Mouse (Mus musculus) hindbrain, embryonic 14.5 days (tissue): ENCODE results near the gene Gm21904. TPM values are rescaled to one million over a fixed set of nuclear protein-coding genes. Genes with fewer than 3 reads are reported as not detected.
"Not testable (repeated sequence)": the region's sequence is repeated elsewhere in the genome, so short reads cannot be mapped to it uniquely, and the experiment has no call there.

Experiments used
- ATAC-seq: fragments of 200-750 bp; cut with Nextera tagmentation; 2 replicates; pipeline ENCODE4 v1.8.0; 2017; ENCODE audit warnings: moderate number of reproducible peaks, mild to moderate bottlenecking, moderate TSS enrichment, moderate library complexity; ENCODE audit not compliant: low FRiP score
- DNase-seq: peaks from one replicate; pipeline ENCODE4 v3.0.0-alpha.2; 2015; ENCODE audit warnings: low spot score
- H3K27ac ChIP-seq: fragments of 300-500 bp; sonication (generic); 2 replicates; pipeline ENCODE4 v1.5.1; 2014; ENCODE audit warnings: mild to moderate bottlenecking, moderate library complexity
- H3K27me3 ChIP-seq: fragments of 300-500 bp; sonication (generic); 2 replicates; pipeline ENCODE4 v1.6.1; 2014; ENCODE audit warnings: mild to moderate bottlenecking, low read length, mixed read lengths; ENCODE audit not compliant: control insufficient read depth, insufficient read depth
- H3K36me3 ChIP-seq: fragments of 300-500 bp; sonication (generic); replicated peaks from 2 replicates; pipeline ENCODE4 v1.6.1; 2014; ENCODE audit not compliant: control insufficient read depth, insufficient read depth
- H3K4me1 ChIP-seq: fragments of 300-500 bp; sonication (generic); replicated peaks from 2 replicates; pipeline ENCODE4 v1.6.1; 2014; ENCODE audit warnings: antibody characterized with exemption, low read length, mixed read lengths; ENCODE audit not compliant: control insufficient read depth, insufficient read depth
- H3K4me2 ChIP-seq: fragments of 300-500 bp; sonication (generic); replicated peaks from 2 replicates; pipeline ENCODE4 v1.6.1; 2014; ENCODE audit warnings: mild to moderate bottlenecking, moderate library complexity
- H3K4me3 ChIP-seq: fragments of 300-500 bp; sonication (generic); replicated peaks from 2 replicates; pipeline ENCODE4 v1.5.1; 2014; ENCODE audit warnings: mild to moderate bottlenecking, low read length
- H3K9ac ChIP-seq: fragments of 300-500 bp; sonication (generic); 2 replicates; pipeline ENCODE4 v1.6.1; 2014
- H3K9me3 ChIP-seq: fragments of 300-500 bp; sonication (generic); 2 replicates; pipeline ENCODE4 v1.6.1; 2016; ENCODE audit warnings: low read length; ENCODE audit not compliant: control insufficient read depth
- WGBS: fragments of 180-500 bp; shearing (Covaris S2); extraction: QIAGEN DNeasy Blood & Tissue Kit; methylation state at CpG from one replicate; pipeline ENCODE4 v1.1.7; 2014; 5-methylcytosine and 5-hydroxymethylcytosine counted together
- polyA plus RNA-seq: library from polyadenylated mRNA; unstranded; fragments of >200 nt; fragmentation: Nextera tagmentation; extraction: Ambion mirVana; gene quantifications from 2 replicates; pipeline ENCODE4 v1.2.1, GENCODE M21; 2014

The Gm21904 gene
- not detected in 2 replicates for polyA plus RNA-seq

- not testable (repeated sequence) for DNase-seq, H3K9me3 ChIP-seq, H3K4me3 ChIP-seq, H3K9ac ChIP-seq, H3K4me1 ChIP-seq, H3K27ac ChIP-seq, H3K27me3 ChIP-seq, H3K36me3 ChIP-seq, H3K4me2 ChIP-seq, ATAC-seq
- no CpG with 5 or more reads among the region's 3 CpGs for WGBS
Observed at GRCm38 (mm10) chrY:17846166-17846565, at the start of gene Gm21904. Gene Gm21904 (minus strand): TSS chrY:17846266.

GRCm38 (mm10) chrY:17874441-17874840 is 28.4 kb upstream of the Gm21904 start, which contains the start of the genes Gm20772 and Gm20831:
Gene Gm20772 (plus strand): TSS chrY:17874741.
Gene Gm20831 (plus strand): TSS chrY:17874741.
- H3K27ac ChIP-seq, H3K9ac ChIP-seq, H3K4me3 ChIP-seq, H3K9me3 ChIP-seq, H3K27me3 ChIP-seq, ATAC-seq, H3K4me2 ChIP-seq, H3K36me3 ChIP-seq, H3K4me1 ChIP-seq, DNase-seq: not testable (repeated sequence)

Other genes starting within 250 kb of the Gm21904 start
- not detected in 2 replicates for gene Gm20772, start 28.5 kb upstream of the Gm21904 start, polyA plus RNA-seq
- not detected in 2 replicates for gene Gm20831, start 28.5 kb upstream of the Gm21904 start, polyA plus RNA-seq
- not detected in 2 replicates for gene Srsy, start 91.1 kb upstream of the Gm21904 start, polyA plus RNA-seq
- gene Gm21764, start 215.5 kb upstream of the Gm21904 start, polyA plus RNA-seq: not detected in 2 replicates
- not detected in 2 replicates for gene Ssty1, start 242.8 kb upstream of the Gm21904 start, polyA plus RNA-seq